In the genomic region with DNA sequence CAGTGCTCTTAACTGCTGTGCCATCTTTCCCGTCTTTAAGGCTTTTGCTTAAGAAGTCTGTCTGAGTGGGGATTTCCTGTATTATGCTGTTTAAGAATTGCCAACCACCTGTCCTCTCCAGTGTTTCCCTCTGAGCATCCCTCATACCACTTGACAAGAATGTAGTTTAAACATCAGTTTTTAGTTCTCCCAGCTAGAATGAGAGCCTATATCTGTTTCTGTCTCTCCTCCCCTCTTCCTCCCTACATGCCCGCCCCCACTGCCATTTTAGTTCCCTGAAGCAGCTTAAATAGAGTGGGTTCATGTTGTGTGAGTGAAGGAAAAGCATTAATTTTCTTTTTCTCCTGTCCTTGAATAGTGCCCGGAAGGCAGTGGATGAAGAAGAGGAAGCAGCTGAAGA, we compare ENCODE assay signal across 29 mouse cellular contexts.
"Had no signal": no experiment of that assay in that cellular context is flagged by ENCODE, and none has a peak within 500 bp of the region (broad histone marks: within the 10 kb centered on the region; RNA-seq: fewer than 3 reads in every experiment).

No protein-coding gene starts in this region.

- H3K4me1 ChIP-seq: embryonic facial prominence, embryonic 10.5 days; embryonic facial prominence, embryonic 12.5 days; embryonic facial prominence, embryonic 13.5 days; embryonic facial prominence, embryonic 15.5 days; forebrain, embryonic 10.5 days; forebrain, embryonic 12.5 days; forebrain, embryonic 13.5 days; forebrain, embryonic 15.5 days had no signal

- ATAC-seq: forebrain, embryonic 13.5 days; forebrain, embryonic 14.5 days; forebrain, embryonic 15.5 days; forebrain, embryonic 16.5 days; forebrain, postnatal 0 days had no signal

- DNase-seq: cerebellum, adult 2 months; cerebellum, adult 8-10 months; cerebellum, adult 9-10 months; cerebellum, adult 9-11 months; cerebellum, postnatal 10 days; cerebellum, postnatal 14 days; cerebellum, postnatal 25 days; cerebellum, postnatal 36 days; embryo, embryonic 11 days; forebrain, postnatal 0 days; gastrocnemius, adult 2 months; gastrocnemius, postnatal 10 days; gastrocnemius, postnatal 14 days; gastrocnemius, postnatal 25 days; gastrocnemius, postnatal 36 days; heart, adult 11 months; heart, adult 18-20 months; heart, adult 2 months had no signal

- H3K4me3 ChIP-seq: embryonic facial prominence, embryonic 10.5 days; embryonic facial prominence, embryonic 12.5 days; embryonic facial prominence, embryonic 13.5 days; embryonic facial prominence, embryonic 15.5 days; erythroblast, embryonic 14.5 days; forebrain, embryonic 10.5 days; forebrain, embryonic 12.5 days; forebrain, embryonic 13.5 days; forebrain, embryonic 15.5 days; gastrocnemius, adult 2 months; heart, adult 2 months had no signal

- H3K27ac ChIP-seq: embryonic facial prominence, embryonic 10.5 days; embryonic facial prominence, embryonic 12.5 days; embryonic facial prominence, embryonic 13.5 days; embryonic facial prominence, embryonic 15.5 days; forebrain, embryonic 10.5 days; forebrain, embryonic 12.5 days; forebrain, embryonic 13.5 days; forebrain, embryonic 15.5 days; gastrocnemius, adult 2 months; heart, adult 2 months had no signal
